Mouse (Mus musculus): ENCODE results near the gene Olfr389. TPM values are rescaled to one million over a fixed set of nuclear protein-coding genes. Genes with fewer than 3 reads are reported as not detected.

Olfr389 gene
- total RNA-seq (2021) = not detected
- long read RNA-seq, experiment 1 = 0 reads
- long read RNA-seq, experiment 2 = 0 reads

DNA sequence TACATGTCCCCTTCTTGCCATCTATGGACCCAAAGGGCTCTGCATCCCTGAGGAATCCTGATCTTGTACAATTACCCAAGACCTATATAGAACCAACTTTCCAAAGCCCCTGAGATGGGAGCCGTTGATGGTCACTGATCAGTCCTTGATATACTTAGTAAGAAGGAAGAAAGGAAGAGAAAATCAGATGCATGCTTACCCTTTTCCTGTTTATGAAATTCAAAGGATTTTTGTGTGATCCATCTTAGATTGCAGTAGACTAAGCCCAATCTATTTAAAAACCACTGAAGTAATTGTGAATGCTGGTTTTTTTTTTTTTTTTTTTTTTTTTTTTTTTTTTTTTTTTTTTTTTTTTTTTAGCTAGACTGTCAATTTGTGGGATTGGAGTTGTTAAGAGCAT is at the start of gene Olfr389:
Gene Olfr389 (minus strand): TSS at position 101 of the 400 bp plus-strand sequence.
- no peak for DNase-seq (ENCODE audit: low spot score in 2 of 2)

DNA sequence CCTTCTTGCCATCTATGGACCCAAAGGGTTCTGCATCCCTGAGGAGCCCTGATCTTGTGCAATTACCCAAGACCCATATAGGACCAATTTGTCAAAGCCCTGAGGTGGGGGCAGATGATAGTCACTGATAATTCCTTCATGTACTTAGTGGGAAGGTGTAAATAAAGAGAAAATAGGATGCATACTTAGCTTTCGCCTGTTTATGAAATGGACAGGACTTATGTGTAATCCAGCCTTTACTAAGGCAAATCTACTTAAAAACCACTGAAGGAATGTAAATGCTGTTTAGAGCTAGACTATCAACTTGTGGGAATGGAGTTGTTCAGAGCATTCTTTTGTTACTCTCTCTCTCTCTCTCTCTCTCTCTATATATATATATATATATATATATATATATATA is 36.4 kb upstream of the Olfr389 start, which contains the start of gene Olfr392:
Gene Olfr392 (minus strand): TSS at position 101 of the 400 bp plus-strand sequence.
- DNase-seq (ENCODE audit: low spot score in 2 of 2) = no peak

DNA sequence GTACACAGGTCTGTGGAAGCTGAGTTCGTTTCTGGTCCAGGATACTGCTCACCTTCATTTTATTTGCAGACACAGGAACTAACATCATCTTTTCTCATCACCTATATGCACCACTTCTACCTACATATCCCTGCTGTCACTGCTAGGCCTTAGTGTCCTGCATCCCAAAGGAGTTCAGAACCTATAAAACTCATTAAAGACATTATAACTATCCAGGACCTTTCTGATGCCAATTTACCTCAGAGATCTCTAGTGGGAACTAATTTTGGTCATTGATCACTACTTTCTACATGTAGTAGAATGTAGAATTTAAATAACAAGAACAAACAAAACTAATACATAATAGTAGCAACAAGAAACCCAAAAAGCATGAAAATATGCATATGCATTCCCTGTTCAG is 22.4 kb upstream of the Olfr389 start, which contains the start of gene Olfr391-ps:
Gene Olfr391-ps (minus strand): TSS at position 101 of the 400 bp plus-strand sequence.
- no peak for DNase-seq (ENCODE audit: low spot score in 2 of 2)

DNA sequence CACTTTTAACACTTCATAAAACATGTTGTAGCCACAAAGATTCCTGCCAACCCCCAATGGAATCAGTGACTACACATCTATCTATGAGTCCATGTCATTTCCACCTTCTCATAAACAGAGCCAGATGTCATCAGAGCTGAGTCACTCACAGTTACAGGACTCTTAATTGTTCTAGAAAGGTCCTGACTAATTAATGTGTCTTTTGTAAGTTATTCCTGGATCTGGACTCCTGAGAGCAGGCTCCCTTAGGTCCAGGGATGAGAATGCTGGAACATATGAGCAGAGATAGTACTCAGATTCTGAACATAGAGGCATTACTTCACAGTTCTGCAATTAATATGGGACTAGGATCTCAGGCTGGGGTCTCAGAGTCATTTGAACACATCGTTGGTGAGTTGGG is 2.2 kb upstream of the Olfr389 start, which contains the start of gene Olfr390:
Gene Olfr390 (plus strand): TSS at position 301 of the 400 bp plus-strand sequence.
- no peak for DNase-seq (ENCODE audit: low spot score in 2 of 2)

DNA sequence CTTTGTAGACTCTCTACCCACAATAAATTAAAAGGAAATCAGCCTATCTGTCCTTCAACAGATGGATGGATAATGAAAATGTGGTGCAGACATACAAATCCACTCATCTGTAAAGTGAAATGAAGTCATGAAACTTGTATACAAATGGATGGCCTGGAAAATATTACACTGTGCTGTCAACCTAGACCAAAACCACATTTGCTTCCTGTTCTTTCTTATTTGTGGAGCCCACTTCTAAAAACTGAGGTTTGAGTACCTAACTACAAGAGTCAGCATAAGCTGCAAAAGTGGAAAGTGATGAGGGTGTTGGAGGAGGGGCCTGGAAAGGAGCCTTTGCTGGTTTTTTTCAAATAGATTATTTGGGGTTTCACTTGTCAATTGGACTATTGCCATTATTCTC is 21.4 kb downstream of the Olfr389 start:
- DNase-seq (ENCODE audit: low spot score in 2 of 2) = no peak

Other genes starting within 250 kb of the Olfr389 start
- gene Olfr385, start 187.7 kb downstream of the Olfr389 start, total RNA-seq (2021) = not detected
- not detected for gene Olfr384, start 182.1 kb downstream of the Olfr389 start, total RNA-seq (2021)
- not detected for gene Zfp735, start 91.9 kb downstream of the Olfr389 start, total RNA-seq (2021)
- not detected for gene Olfr390, start 2.3 kb upstream of the Olfr389 start, total RNA-seq (2021)
- not detected for gene Olfr391-ps, start 22.3 kb upstream of the Olfr389 start, total RNA-seq (2021)
- not detected for gene Olfr392, start 36.3 kb upstream of the Olfr389 start, total RNA-seq (2021)
- not detected for gene Olfr393, start 70.7 kb upstream of the Olfr389 start, total RNA-seq (2021)
- gene Olfr394, start 110.1 kb upstream of the Olfr389 start, total RNA-seq (2021) = not detected
- gene Olfr395, start 128.6 kb upstream of the Olfr389 start, total RNA-seq (2021) = not detected
- not detected for gene Olfr23, start 156.0 kb upstream of the Olfr389 start, total RNA-seq (2021)
- not detected for gene Olfr397, start 180.1 kb upstream of the Olfr389 start, total RNA-seq (2021)
- gene Olfr398, start 209.7 kb upstream of the Olfr389 start, total RNA-seq (2021) = not detected

Data from adrenal gland, adult 18-20 months (tissue).